Mouse (Mus musculus) heart, postnatal 14 days (tissue): ENCODE measurements at regions not wholly inside any gene's neighbourhood (a gene's known extent, or its start where the extent isn't known, plus 50 kb on each side); places are given as distances from the start of the nearest gene placed in this dataset.

ENCODE experiments used
- DNase-seq, 2 experiments: peaks; one replicate each; pipeline ENCODE4 v3.0.0; 2021 to 2022
- intact Hi-C: fragments of 180-260 bp; cut with DNase I; formaldehyde crosslinking; loops from one replicate; pipeline ENCODE4 v1.15.1; 2025

- peak in 1 of 2 experiments; percentile 17 for DNase-seq
- intact Hi-C loops: no loop called here
These were observed 64.6 kb downstream of the Smug1 start for GRCm38 (mm10) chr15:103102068-103102840.

DNA sequence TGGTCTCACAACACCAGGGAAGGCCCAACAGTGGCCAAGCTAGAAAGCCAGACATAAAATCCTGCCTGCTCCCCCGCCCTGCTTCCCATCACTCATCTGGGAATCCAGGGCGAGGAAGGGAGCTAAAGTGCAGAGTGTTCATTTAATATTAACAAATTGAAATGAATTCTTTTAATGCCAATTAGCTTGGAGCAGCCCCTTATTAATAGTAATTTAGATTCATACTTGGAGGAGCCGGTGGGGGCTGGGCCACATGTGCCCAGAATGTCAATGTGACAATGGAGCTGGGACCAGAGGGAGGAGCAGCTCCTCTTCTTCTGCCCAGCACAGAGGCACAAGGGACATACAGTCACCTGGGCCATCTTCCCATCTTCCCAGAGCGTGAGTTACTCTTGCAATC, 66.8 kb downstream of the Smug1 start:
- intact Hi-C loops: no loop called here
- DNase-seq: no peak

GRCm38 (mm10) chr15:103094457-103094856, 72.4 kb downstream of the Smug1 start:
- intact Hi-C loops: no loop called here
- peak; percentile 69 to 73 for DNase-seq

GRCm38 (mm10) chr15:103093655-103094054, 73.2 kb downstream of the Smug1 start:
- intact Hi-C loops: no loop called here
- peak; percentile 9 to 29 for DNase-seq

DNA sequence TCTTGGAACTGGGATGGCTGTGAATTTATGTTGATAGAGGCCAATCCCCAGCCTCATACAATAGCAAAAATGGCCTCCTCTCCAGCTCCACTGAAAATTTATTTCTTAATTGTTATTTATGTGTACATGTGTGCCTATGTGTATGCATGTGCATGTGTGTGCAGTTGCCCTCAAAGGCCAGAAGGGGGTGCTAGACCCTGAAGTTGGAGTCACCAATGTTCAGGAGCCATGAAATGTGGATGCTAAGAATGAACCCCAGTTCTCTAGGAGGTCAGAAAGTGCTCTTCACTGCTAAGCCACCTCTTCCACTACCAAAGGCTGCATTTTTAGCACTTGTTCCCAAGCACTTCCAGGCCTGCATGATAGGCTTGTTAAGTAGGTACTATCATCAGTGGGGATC, 73.8 kb downstream of the Hoxc4 start:
- intact Hi-C loops: no loop called here
- no peak for DNase-seq

- intact Hi-C loops: no loop called here
- DNase-seq: no peak
These were observed 71.8 kb downstream of the Hoxc4 start for GRCm38 (mm10) chr15:103090280-103091164.

DNA sequence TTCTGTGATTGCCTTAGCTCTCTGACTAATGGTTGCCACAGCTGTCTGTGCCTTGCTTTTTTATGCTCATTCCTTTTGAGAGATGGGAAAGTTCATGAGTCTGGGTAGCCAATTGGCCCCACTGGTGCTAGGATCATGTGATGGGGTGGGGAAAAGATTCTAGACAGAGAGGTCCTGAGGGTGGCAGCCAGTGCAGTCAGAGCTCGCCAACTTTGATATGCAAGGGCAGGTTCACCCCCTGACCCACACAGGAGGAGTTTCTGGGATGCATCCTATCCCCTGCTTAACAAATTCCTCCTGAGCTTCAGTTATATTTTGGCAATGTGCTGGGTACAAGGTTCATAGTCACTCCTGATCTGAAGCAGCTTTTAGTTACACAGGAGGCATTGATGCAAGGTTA, 71.1 kb downstream of the Hoxc4 start:
- no peak for DNase-seq
- intact Hi-C loops: no loop called here

GRCm38 (mm10) chr15:103089440-103089839, 70.7 kb downstream of the Hoxc4 start:
- DNase-seq: no peak
- intact Hi-C loops: no loop called here

- intact Hi-C loops: no loop called here
These were observed 68.5 kb downstream of the Hoxc4 start for GRCm38 (mm10) chr15:103087204-103087603.

DNA sequence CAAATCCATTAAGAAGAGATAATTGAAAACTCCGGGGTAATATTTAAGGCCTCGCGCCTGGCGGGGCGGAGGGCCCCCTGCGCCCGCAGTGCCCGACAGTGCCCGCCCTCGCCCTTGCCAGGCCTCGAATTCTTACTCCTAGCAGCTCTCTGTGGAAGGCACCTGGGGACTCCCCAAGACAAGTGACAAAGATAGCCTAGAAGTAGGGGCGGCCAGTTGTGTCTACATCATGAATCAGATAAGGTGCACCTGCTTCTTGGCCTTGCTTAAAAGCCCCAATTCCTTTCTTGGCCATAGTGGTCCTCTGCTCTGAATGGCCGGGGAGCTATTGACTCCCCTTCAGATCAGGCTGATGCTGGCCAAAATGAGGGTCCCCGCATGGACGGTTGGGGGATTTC, 67.9 kb downstream of the Hoxc4 start:
- intact Hi-C loops: no loop called here
- no peak for DNase-seq

More at GRCm38 (mm10) chr15:103087204-103087603, 68.5 kb downstream of the Hoxc4 start:
- peak; percentile 66 to 70 for DNase-seq
